Mouse (Mus musculus) brain, embryonic 18.5 days (tissue): ENCODE measurements around the gene Clec10a.
"Not testable (repeated sequence)": the region's sequence is repeated elsewhere in the genome, so short reads cannot be mapped to it uniquely, and the experiment has no call there.

Experiments
- DNase-seq: peaks from one replicate; pipeline ENCODE4 v3.0.0-alpha.2; 2012; ENCODE audit warnings: low read depth, low spot score

Clec10a gene

GRCm38 (mm10) chr11:70155897-70156296, at the start of gene Clec10a:
Gene Clec10a, plus strand, starts transcription at chr11:70156197.
- DNase-seq: not testable (repeated sequence)

- no peak for DNase-seq
Observed at GRCm38 (mm10) chr11:70107085-70107484, 48.9 kb upstream of the Clec10a start.

DNA sequence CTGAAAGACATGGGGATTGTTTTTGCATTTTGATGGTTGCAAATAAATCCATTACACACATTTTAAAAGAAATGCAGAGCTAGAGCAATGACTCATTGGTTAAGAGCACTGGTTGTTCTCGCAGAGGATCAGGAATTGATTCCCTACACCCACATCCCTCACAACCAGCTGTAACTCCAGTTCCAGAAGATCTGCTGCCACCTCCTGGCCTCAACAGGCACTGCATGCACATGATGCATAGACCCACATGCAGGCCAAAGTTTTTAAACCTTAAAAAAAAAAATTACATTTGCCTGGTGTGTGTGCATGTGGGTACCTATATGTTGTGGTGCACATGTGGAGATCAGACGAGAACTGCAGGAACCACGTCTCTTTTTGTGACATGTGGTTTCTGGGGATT, 45.9 kb upstream of the Clec10a start:
- no peak for DNase-seq

- DNase-seq: no peak
Observed at GRCm38 (mm10) chr11:70114562-70114961, 41.4 kb upstream of the Clec10a start.

- no peak for DNase-seq
Observed at GRCm38 (mm10) chr11:70115901-70116300, 40.1 kb upstream of the Clec10a start.

GRCm38 (mm10) chr11:70129926-70130379, 26.0 kb upstream of the Clec10a start, which contains the start of gene Mgl2:
Gene Mgl2, plus strand, starts transcription at chr11:70130329.
- DNase-seq: no peak

- DNase-seq: not testable (repeated sequence)
Observed at GRCm38 (mm10) chr11:70135001-70135400, 21.0 kb upstream of the Clec10a start.

DNA sequence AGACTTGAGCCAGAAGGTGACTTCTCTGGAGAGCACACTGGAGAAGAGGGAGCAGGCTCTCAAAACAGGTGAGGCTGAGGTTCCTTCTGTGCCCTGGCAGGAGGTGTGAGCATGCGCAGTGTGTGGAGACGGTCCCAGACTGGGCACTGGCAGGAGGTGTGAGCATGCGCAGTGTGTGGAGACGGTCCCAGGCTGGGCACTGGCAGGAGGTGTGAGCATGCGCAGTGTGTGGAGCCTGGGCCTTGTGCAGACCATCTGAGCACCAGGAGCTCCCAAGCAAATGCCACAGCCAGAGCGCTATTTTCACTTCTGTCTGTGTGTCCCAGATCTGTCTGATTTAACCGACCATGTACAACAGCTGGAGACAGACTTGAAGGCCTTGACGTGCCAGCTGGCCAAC, 20.1 kb upstream of the Clec10a start:
- DNase-seq: not testable (repeated sequence)

DNA sequence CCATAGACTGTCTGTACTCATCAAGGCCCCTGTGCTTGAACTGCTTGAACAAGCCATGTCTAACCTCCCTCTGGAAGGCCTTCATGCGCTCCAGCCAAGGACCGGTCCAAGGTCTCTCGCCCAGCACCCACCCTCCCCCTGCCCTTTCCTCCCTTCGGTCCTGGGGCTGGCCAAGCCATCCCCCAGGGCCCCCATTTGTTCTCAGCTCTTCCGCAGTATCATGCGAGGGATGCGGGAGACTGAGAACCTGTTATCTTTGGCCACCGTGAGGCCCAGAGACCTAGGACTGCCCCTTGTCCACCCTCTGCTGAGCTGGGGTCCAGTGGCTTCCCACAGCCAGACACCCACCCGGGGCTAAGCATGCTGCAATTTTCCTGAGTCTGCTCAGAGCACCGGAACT, 16.8 kb upstream of the Clec10a start:
- DNase-seq: no peak

DNA sequence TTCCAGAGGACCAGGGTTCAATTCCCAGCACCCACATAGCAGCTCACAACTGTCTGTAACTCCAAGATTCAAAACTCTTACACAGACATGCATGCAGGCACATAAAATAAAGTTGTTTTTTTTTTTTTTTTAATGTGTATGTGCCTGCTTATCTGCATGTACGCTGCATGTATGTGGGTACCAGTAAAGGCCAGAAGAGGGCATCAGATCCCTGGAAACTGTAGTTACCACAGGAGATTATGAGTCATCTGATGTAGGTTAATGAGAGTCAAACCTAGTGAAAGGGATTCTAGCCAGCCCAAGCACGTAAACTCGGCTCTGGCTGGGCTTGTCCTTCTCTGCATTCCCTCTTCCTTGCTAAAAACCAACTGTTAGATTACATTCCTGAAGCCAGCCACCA, 4.9 kb upstream of the Clec10a start:
- DNase-seq: no peak

GRCm38 (mm10) chr11:70162336-70162735, 6.3 kb downstream of the Clec10a start:
- no peak for DNase-seq

- no peak for DNase-seq
Observed at GRCm38 (mm10) chr11:70165972-70166921, 10.2 kb downstream of the Clec10a start.

DNA sequence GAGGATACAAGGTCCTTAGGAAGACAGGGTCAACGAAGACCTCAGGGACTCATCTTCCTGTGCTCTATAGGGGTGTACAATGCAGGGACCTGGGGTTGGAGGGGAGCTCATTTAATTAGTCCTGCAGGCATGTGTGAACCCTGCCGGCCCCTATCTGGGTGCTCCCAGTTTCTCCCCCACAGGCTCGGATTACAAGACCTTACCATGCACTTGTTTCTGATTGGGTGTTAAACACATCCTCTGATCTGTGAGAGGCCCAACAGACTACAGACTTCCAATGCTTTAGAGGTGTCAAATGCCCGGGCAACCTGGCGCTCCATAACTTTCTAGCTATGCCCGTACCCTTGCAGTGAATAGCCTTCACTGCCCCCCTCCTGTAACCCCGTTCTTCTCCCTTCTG, 12.1 kb downstream of the Clec10a start:
- no peak for DNase-seq

DNA sequence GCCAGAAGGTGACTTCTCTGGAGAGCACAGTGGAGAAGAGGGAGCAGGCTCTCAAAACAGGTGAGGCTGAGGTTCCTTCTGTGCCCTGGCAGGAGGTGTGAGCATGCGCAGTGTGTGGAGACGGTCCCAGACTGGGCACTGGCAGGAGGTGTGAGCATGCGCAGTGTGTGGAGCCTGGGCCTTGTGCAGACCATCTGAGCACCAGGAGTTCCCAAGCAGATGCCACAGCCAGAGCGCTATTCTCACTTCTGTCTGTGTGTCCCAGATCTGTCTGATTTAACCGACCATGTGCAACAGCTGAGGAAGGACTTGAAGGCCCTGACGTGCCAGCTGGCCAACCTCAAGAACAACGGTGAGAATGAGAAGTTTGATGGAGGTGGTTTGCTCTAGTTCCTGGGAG, 13.5 kb downstream of the Clec10a start:
- not testable (repeated sequence) for DNase-seq

DNA sequence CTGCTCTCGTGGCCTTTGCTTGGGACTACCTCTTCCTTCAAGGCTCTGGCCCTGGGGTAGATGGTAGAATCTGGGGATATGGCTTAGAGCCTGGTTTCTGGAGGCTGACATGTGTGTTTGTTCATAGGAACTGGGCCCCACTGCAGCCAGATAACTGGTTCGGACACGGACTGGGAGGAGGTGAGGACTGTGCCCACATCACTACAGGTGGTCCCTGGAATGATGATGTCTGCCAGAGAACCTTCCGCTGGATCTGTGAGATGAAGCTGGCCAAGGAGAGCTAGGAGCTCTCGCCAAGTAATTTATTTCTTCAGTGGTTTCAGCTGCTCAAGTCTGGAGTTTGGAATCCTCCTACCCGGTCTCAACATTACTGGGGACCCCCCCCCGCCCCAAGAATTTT, 14.3 kb downstream of the Clec10a start:
- DNase-seq: no peak

DNA sequence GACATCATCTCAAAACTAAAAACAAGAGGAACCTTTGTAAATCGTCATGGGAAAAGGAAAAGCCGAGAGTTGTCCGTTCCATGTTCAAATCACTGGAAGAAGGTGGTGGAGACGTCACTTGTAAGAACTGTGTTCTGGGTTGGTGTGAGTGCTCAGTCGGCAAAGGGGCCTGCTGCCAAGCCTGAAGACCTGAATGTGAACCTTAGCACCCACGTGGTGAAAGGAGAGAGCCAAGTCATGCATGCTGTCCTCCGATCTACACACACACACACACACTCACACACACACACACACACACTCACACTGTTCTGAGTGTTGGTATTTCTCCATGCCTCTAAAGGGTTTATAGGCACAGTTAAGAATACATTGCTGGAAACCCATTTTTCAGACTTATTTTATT, 15.2 kb downstream of the Clec10a start:
- DNase-seq: no peak

- no peak for DNase-seq
Observed at GRCm38 (mm10) chr11:70171847-70172246, 15.8 kb downstream of the Clec10a start.

DNA sequence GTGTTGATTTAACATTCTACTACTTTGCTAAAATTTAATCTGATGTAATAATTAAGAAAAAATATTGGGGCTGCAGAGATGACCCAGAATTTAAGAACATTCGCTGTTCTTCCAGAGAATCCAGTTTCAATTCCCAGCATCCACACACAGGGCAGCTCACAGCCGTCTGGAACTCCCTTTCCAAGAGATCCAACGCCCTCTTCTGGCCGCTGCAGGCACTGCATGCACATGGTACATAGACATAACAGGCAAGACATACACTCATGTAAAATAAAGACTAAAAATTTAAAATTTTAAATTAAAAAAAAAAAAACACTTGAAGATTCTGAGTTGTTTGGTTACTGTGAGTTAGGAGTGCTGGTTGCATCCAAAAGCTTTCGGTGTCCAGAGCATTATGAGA, 16.3 kb downstream of the Clec10a start:
- no peak for DNase-seq

- no peak for DNase-seq
Observed at GRCm38 (mm10) chr11:70174491-70174890, 18.5 kb downstream of the Clec10a start.

DNA sequence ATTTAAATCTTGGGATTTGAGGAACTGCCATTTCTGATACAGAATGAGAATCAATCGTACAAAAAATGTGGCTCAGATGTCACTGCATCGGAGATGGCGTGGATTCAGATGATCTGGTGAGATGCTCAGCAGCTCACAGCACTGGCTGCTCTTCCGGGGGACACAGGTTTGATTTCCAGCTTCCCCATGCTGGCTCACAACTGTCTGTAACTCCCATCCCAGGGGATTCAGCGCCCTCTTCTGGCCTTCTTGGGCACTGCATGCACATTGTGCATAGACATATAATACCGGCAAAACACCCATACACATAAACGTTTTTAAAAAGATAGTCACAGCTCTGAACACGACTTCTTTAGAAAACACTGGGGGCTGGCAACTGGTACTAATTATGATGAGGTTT, 21.6 kb downstream of the Clec10a start:
- no peak for DNase-seq

DNA sequence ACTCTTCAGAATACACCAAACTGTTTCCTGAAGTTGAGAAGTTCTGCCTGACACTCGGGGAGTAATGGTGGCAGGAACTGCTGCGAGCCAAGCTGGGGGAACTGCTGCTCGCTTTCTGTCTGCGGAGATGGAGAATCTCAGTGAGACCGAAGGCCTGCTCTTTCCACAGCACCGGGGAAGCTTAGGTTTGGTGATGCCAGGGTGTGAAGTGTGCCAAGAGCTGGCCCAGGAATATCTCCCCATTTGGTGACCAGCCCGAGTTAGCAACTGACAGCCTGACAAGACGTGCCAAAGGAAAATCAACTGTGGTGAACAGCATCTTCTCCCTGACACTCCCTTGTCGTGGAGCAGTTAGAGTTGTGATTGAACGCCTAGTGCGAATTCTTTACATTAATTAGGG, 22.3 kb downstream of the Clec10a start:
- DNase-seq: no peak

- no peak for DNase-seq
Observed at GRCm38 (mm10) chr11:70178756-70179155, 22.8 kb downstream of the Clec10a start.

GRCm38 (mm10) chr11:70179401-70179800, 23.4 kb downstream of the Clec10a start:
- DNase-seq: peak; percentile 8
